Mouse (Mus musculus) kidney, adult 2 months (tissue): ENCODE results near the gene Ccr10.

Experiments used
- CTCF ChIP-seq: fragments of 200-500 bp; conservative IDR thresholded peaks from 2 replicates; pipeline ENCODE4 v1.5.1; 2011; ENCODE audit warnings: low read depth, mild to moderate bottlenecking, control low read depth, low read length, moderate library complexity, mixed read lengths; ENCODE audit not compliant: insufficient read depth, insufficient read length
- POLR2A ChIP-seq: fragments of 200-500 bp; IDR thresholded peaks from one replicate; pipeline ENCODE4 v1.6.1; 2011; ENCODE audit warnings: low read depth, low read length, control low read depth

GRCm38 (mm10) chr11:101176117-101176691 is 961 bp upstream of the Ccr10 start:
- TF ChIP-seq CTCF (peak; percentile 44; the same call in 1 of the 2 replicates), POLR2A (no peak)
